Mouse (Mus musculus) cerebellum, adult 2 months (tissue): ENCODE data around the gene Sva. TPM values are rescaled to one million over a fixed set of nuclear protein-coding genes. Genes with fewer than 3 reads are reported as not detected.

Source experiments
- DNase-seq, 2 experiments: peaks; one replicate each; pipeline ENCODE4 v3.0.0; 2021
- H3K27ac ChIP-seq: fragments of 200-500 bp; 2 replicates; pipeline ENCODE4 v1.5.1; 2012; ENCODE audit warnings: low read length, control low read depth, inconsistent platforms; ENCODE audit not compliant: insufficient read depth
- H3K27me3 ChIP-seq: fragments of 200-500 bp; 2 replicates; pipeline ENCODE4 v1.6.1; 2012; ENCODE audit warnings: inconsistent platforms, mild to moderate bottlenecking, low read length, moderate library complexity; ENCODE audit not compliant: control insufficient read depth, insufficient read depth
- H3K4me1 ChIP-seq: fragments of 200-500 bp; 2 replicates; pipeline ENCODE4 v1.6.1; 2011; ENCODE audit warnings: low read length; ENCODE audit not compliant: control insufficient read depth, insufficient read depth
- H3K4me3 ChIP-seq: fragments of 200-500 bp; replicated peaks from 2 replicates; pipeline ENCODE3; 2011; ENCODE audit warnings: mild to moderate bottlenecking, low read depth, low read length, control low read depth; ENCODE audit not compliant: insufficient read depth
- CTCF ChIP-seq: fragments of 200-500 bp; IDR thresholded peaks from 2 replicates; pipeline ENCODE4 v1.5.1; 2011; ENCODE audit warnings: low read depth, mild to moderate bottlenecking, control low read depth, low read length, moderate library complexity, borderline replicate concordance; ENCODE audit not compliant: insufficient read depth
- POLR2A ChIP-seq: fragments of 200-500 bp; IDR thresholded peaks from 2 replicates; pipeline ENCODE4 v1.6.1; 2011; ENCODE audit warnings: low read length, control low read depth, borderline replicate concordance; ENCODE audit not compliant: insufficient read depth
- polyA plus RNA-seq: library from polyadenylated mRNA; depleted of rRNA; stranded (reverse); fragments of >200 nt; gene quantifications from 2 replicates; pipeline ENCODE4 v1.2.3, GENCODE M21; 2012; rRNA removed

The Sva gene
- polyA plus RNA-seq: not detected in 2 replicates

DNA sequence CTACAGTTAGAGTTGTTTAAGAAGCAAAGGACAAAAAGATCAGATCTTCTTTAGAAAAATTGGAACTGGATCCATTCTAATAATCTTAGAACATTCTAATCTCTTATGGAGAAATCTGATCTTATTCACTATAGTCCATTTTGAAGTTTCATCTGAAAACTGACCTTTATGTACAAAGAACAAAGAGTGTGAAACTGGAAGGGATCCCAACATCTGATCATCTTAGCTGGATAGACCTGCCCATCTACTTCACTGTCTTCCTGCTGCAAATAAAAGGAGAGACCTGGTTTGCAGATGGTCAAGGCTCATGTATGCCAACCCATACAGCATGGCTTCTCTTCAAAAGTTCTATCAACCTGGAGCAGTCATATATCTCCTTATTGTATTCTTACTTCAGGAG is at the start of gene Sva:
Gene Sva, plus strand, starts transcription at position 301 of the 400 bp plus-strand sequence.
- no peak for TF ChIP-seq CTCF
- no peak for TF ChIP-seq POLR2A
- Histone ChIP-seq H3K4me3 (no peak within 1 kb of the TSS), H3K27me3 (no peaks in the 10 kb centered on the region), H3K27ac (no peak within 1 kb of the TSS), H3K4me1 (no peaks in the 10 kb centered on the region)
- no peak for DNase-seq

Other genes with a start within 250 kb of the Sva start
- gene Pip, start 190.9 kb upstream of the Sva start, polyA plus RNA-seq: not detected in 2 replicates
- not detected in 2 replicates for gene Sval2, start 185.4 kb upstream of the Sva start, polyA plus RNA-seq
- gene Sval1, start 86.8 kb upstream of the Sva start, polyA plus RNA-seq: not detected in 2 replicates
- not detected in 2 replicates for gene Sval3, start 70.3 kb upstream of the Sva start, polyA plus RNA-seq
- gene Tas2r139, start 102.5 kb downstream of the Sva start, polyA plus RNA-seq: not detected in 2 replicates
- gene Tas2r144, start 176.9 kb downstream of the Sva start, polyA plus RNA-seq: not detected in 2 replicates
- 28.8 and 30.5 TPM in 2 replicates for gene Gstk1, start 207.5 kb downstream of the Sva start, polyA plus RNA-seq
- not detected in 2 replicates for gene Tmem139, start 223.6 kb downstream of the Sva start, polyA plus RNA-seq
- 26.1 and 31.3 TPM in 2 replicates for gene Casp2, start 226.6 kb downstream of the Sva start, polyA plus RNA-seq
- 11.5 and 13.4 TPM in 2 replicates for gene Clcn1, start 248.3 kb downstream of the Sva start, polyA plus RNA-seq